Mouse (Mus musculus) gastrocnemius, adult 18-20 months (tissue): ENCODE results near the gene Lnx2. TPM values are rescaled to one million over a fixed set of nuclear protein-coding genes. Genes with fewer than 3 reads are reported as not detected.

Experiments
- DNase-seq: peaks from one replicate; pipeline ENCODE4 v3.0.0; 2021; ENCODE audit warnings: low spot score
- total RNA-seq, 2 experiments: library from RNA; stranded (reverse); gene quantifications; 2 replicates each; pipeline ENCODE4 v1.2.3; 2021

The Lnx2 gene
- total RNA-seq, 2 experiments from 2014 or later: 2.2 to 2.5 TPM

- DNase-seq: no peak
Measured at GRCm38 (mm10) chr5:147020579-147020978, 55.8 kb downstream of the Lnx2 start.

GRCm38 (mm10) chr5:147018761-147019160 lies 57.6 kb downstream of the Lnx2 start:
- no peak for DNase-seq

- DNase-seq: no peak
Measured at GRCm38 (mm10) chr5:147017526-147017925, 58.9 kb downstream of the Lnx2 start.

- DNase-seq: no peak
Measured at GRCm38 (mm10) chr5:147016622-147017021, 59.8 kb downstream of the Lnx2 start.

- no peak for DNase-seq
Measured at GRCm38 (mm10) chr5:147015191-147015590, 61.2 kb downstream of the Lnx2 start.

- no peak for DNase-seq
Measured at GRCm38 (mm10) chr5:147013845-147014244, 62.5 kb downstream of the Lnx2 start.

- no peak for DNase-seq
Measured at GRCm38 (mm10) chr5:147011333-147011732, 65.1 kb downstream of the Lnx2 start.

- DNase-seq: no peak
Measured at GRCm38 (mm10) chr5:147003303-147003702, 73.1 kb downstream of the Lnx2 start.

GRCm38 (mm10) chr5:147001312-147001711 lies 75.1 kb downstream of the Lnx2 start:
- DNase-seq: no peak

GRCm38 (mm10) chr5:146998802-146999201 lies 77.6 kb downstream of the Lnx2 start:
- DNase-seq: no peak

- DNase-seq: no peak
Measured at GRCm38 (mm10) chr5:146996812-146997211, 79.6 kb downstream of the Lnx2 start.

- DNase-seq: no peak
Measured at GRCm38 (mm10) chr5:146994973-146995372, 81.4 kb downstream of the Lnx2 start.

- DNase-seq: peak; percentile 47
Measured at GRCm38 (mm10) chr5:146993509-146993908, 82.9 kb downstream of the Lnx2 start.

- DNase-seq: no peak
Measured at GRCm38 (mm10) chr5:146989051-146989450, 87.3 kb downstream of the Lnx2 start.

GRCm38 (mm10) chr5:146987588-146987987 lies 88.8 kb downstream of the Lnx2 start:
- no peak for DNase-seq

- DNase-seq: no peak
Measured at GRCm38 (mm10) chr5:146985725-146986433, 90.5 kb downstream of the Lnx2 start.

GRCm38 (mm10) chr5:146983216-146983615 lies 93.2 kb downstream of the Lnx2 start:
- DNase-seq: peak; percentile 54

- DNase-seq: no peak
Measured at GRCm38 (mm10) chr5:146981376-146981775, 95.0 kb downstream of the Lnx2 start.

- no peak for DNase-seq
Measured at GRCm38 (mm10) chr5:146974781-146975123, 101.6 kb downstream of the Lnx2 start.

GRCm38 (mm10) chr5:146973858-146974780 lies 102.3 kb downstream of the Lnx2 start:
- no peak for DNase-seq

GRCm38 (mm10) chr5:146973353-146973752 lies 103.0 kb downstream of the Lnx2 start:
- no peak for DNase-seq

GRCm38 (mm10) chr5:146971776-146972561 lies 104.4 kb downstream of the Lnx2 start:
- DNase-seq: no peak
